ENCODE assay signal across 10 mouse cellular contexts in genomic region chr3:136426539-136427194, GRCm38 (mm10).
DNase-seq lines count a peak whose midpoint lies in the region; ATAC-seq and TF ChIP-seq lines count a peak whose summit lies in the region.
"Had no signal": no experiment of that assay in that cellular context is flagged by ENCODE, and none has a peak within 500 bp of the region (broad histone marks: within the 10 kb centered on the region; RNA-seq: fewer than 3 reads in every experiment).

No protein-coding gene starts in this region.

- ATAC-seq in forebrain, embryonic 13.5 days, result peak; percentile 53; the same call in 1 of the 2 replicates
- ATAC-seq in forebrain, postnatal 0 days, result no peak
- ATAC-seq in heart, postnatal 0 days (ENCODE audit: insufficient read depth, low read depth), result no peak
- ATAC-seq in liver, embryonic 16.5 days (ENCODE audit: low read depth), result peak; percentile 55
- ATAC-seq in erythroblast, adult 5-6 weeks (replicated peaks; ENCODE audit: low FRiP score, poor library complexity, severe bottlenecking), result no peak

- no peak for TF ChIP-seq EP300 in heart, postnatal 0 days (IDR thresholded peaks at IDR 0.05; ENCODE audit: low read depth)

- H3K4me2 ChIP-seq in forebrain, embryonic 13.5 days, result no peak overlapping the region
- H3K4me2 ChIP-seq in forebrain, postnatal 0 days (ENCODE audit: low read depth), result no peak overlapping the region
- H3K4me2 ChIP-seq in heart, postnatal 0 days (ENCODE audit: low read depth, low read length), result peak overlapping the region; percentile 28; the same call in 1 of the 2 replicates
- H3K4me2 ChIP-seq in liver, embryonic 16.5 days (ENCODE audit: low read depth, low read length), result no peak overlapping the region
- H3K4me2 ChIP-seq: embryonic facial prominence, embryonic 13.5 days had no signal

- no peak overlapping the region for H3K27ac ChIP-seq in forebrain, embryonic 13.5 days
- H3K27ac ChIP-seq in forebrain, postnatal 0 days (ENCODE audit: low read depth, low read length), result no peak overlapping the region
- no peak overlapping the region for H3K27ac ChIP-seq in heart, postnatal 0 days (ENCODE audit: low read depth)
- no peak overlapping the region for H3K27ac ChIP-seq in liver, embryonic 16.5 days (ENCODE audit: low read length)
- H3K27ac ChIP-seq: embryonic facial prominence, embryonic 13.5 days had no signal

- DNase-seq in forebrain, postnatal 0 days, result no peak
- peak; percentile 46 for DNase-seq in 416B (ENCODE audit: low read depth)
- DNase-seq in heart, postnatal 0 days (ENCODE audit: low spot score), result peak; percentile 26
- no peak for DNase-seq in right cerebral cortex, postnatal 36 days (ENCODE audit: low spot score in 2 of 2)
- DNase-seq in c-Kit-positive CD71-positive TER-119-positive erythroid progenitor cells, embryonic 14.5 days (ENCODE audit: low spot score), result no peak
- DNase-seq: gastrocnemius, postnatal 36 days had no signal

- TF ChIP-seq CTCF in forebrain, postnatal 0 days (IDR thresholded peaks at IDR 0.05; ENCODE audit: low read depth), result no peak
- TF ChIP-seq CTCF in heart, postnatal 0 days (IDR thresholded peaks at IDR 0.05; ENCODE audit: low read depth), result no peak

- no peaks in the 10 kb centered on the region for H3K36me3 ChIP-seq in forebrain, embryonic 13.5 days (ENCODE audit: poor library complexity, severe bottlenecking)
- H3K36me3 ChIP-seq in forebrain, postnatal 0 days (ENCODE audit: insufficient read depth), result no peaks in the 10 kb centered on the region
- no peaks in the 10 kb centered on the region for H3K36me3 ChIP-seq in heart, postnatal 0 days (replicated peaks; ENCODE audit: control insufficient read depth, insufficient read depth, low read length)
- no peaks in the 10 kb centered on the region for H3K36me3 ChIP-seq in liver, embryonic 16.5 days (ENCODE audit: control insufficient read depth, insufficient read depth)
- H3K36me3 ChIP-seq: embryonic facial prominence, embryonic 13.5 days had no signal

- H3K9ac ChIP-seq in forebrain, embryonic 13.5 days, result no peak overlapping the region
- H3K9ac ChIP-seq in forebrain, postnatal 0 days, result no peak overlapping the region
- no peak overlapping the region for H3K9ac ChIP-seq in heart, postnatal 0 days (replicated peaks; ENCODE audit: low read depth, low read length)
- H3K9ac ChIP-seq in liver, embryonic 16.5 days (ENCODE audit: low read depth, low read length), result no peak overlapping the region
- H3K9ac ChIP-seq: embryonic facial prominence, embryonic 13.5 days had no signal

- H3K27me3 ChIP-seq in forebrain, embryonic 13.5 days, result no peaks in the 10 kb centered on the region
- H3K27me3 ChIP-seq in forebrain, postnatal 0 days (ENCODE audit: insufficient read depth, low read length), result no peaks in the 10 kb centered on the region
- H3K27me3 ChIP-seq in heart, postnatal 0 days (ENCODE audit: control insufficient read depth, insufficient read depth, low read length), result no peaks in the 10 kb centered on the region
- no peaks in the 10 kb centered on the region for H3K27me3 ChIP-seq in liver, embryonic 16.5 days (ENCODE audit: control insufficient read depth, insufficient read depth, low read depth, low read length)
- H3K27me3 ChIP-seq: embryonic facial prominence, embryonic 13.5 days had no signal

- H3K4me1 ChIP-seq in forebrain, embryonic 13.5 days, result no peaks in the 10 kb centered on the region
- no peaks in the 10 kb centered on the region for H3K4me1 ChIP-seq in forebrain, postnatal 0 days (ENCODE audit: insufficient read depth)
- H3K4me1 ChIP-seq in heart, postnatal 0 days (ENCODE audit: control insufficient read depth, insufficient read depth), result no peaks in the 10 kb centered on the region
- H3K4me1 ChIP-seq in liver, embryonic 16.5 days (ENCODE audit: control insufficient read depth, low read depth, low read length), result no peaks in the 10 kb centered on the region
- H3K4me1 ChIP-seq: embryonic facial prominence, embryonic 13.5 days had no signal

- H3K9me3 ChIP-seq in forebrain, embryonic 13.5 days (replicated peaks), result no peaks in the 10 kb centered on the region
- H3K9me3 ChIP-seq in forebrain, postnatal 0 days (ENCODE audit: low read length), result no peaks in the 10 kb centered on the region
- H3K9me3 ChIP-seq in heart, postnatal 0 days (replicated peaks; ENCODE audit: control insufficient read depth, low read length), result no peaks in the 10 kb centered on the region
- no peaks in the 10 kb centered on the region for H3K9me3 ChIP-seq in liver, embryonic 16.5 days (replicated peaks; ENCODE audit: control insufficient read depth, low read length)
- H3K9me3 ChIP-seq: embryonic facial prominence, embryonic 13.5 days had no signal

- H3K4me3 ChIP-seq in forebrain, embryonic 13.5 days, result no peak overlapping the region
- no peak overlapping the region for H3K4me3 ChIP-seq in forebrain, postnatal 0 days (ENCODE audit: low read depth, low read length)
- H3K4me3 ChIP-seq in heart, postnatal 0 days (ENCODE audit: low read depth, low read length), result no peak overlapping the region
- no peak overlapping the region for H3K4me3 ChIP-seq in liver, embryonic 16.5 days (ENCODE audit: low read depth, low read length)
- H3K4me3 ChIP-seq: embryonic facial prominence, embryonic 13.5 days had no signal

- WGBS in forebrain, embryonic 13.5 days, result 79% methylated on average over 8 of the region's 8 CpGs
- 76% methylated on average over 8 of the region's 8 CpGs for WGBS in forebrain, postnatal 0 days
- WGBS in heart, postnatal 0 days, result 28% methylated on average over 8 of the region's 8 CpGs
- 16% methylated on average over 8 of the region's 8 CpGs for WGBS in liver, embryonic 16.5 days (ENCODE audit: insufficient replicate concordance)

Comparison
In these comparisons a context has a peak if more than half of its experiments do, and no peak if none do; other contexts are left out.
1. ATAC-seq: peak in forebrain, embryonic 13.5 days (single experiment) and liver, embryonic 16.5 days (single experiment); none in forebrain, postnatal 0 days (single experiment), heart, postnatal 0 days (single experiment) and erythroblast, adult 5-6 weeks (single experiment).
2. DNase-seq: peak in 416B (single experiment) and heart, postnatal 0 days (single experiment); none in forebrain, postnatal 0 days (single experiment), right cerebral cortex, postnatal 36 days (0 of 2) and c-Kit-positive CD71-positive TER-119-positive erythroid progenitor cells, embryonic 14.5 days (single experiment).